Mouse (Mus musculus) MEL (cell line): ENCODE measurements around the gene Gys2. TPM values are rescaled to one million over a fixed set of nuclear protein-coding genes. Genes with fewer than 3 reads are reported as not detected.
"Not testable (repeated sequence)": the region's sequence is repeated elsewhere in the genome, so short reads cannot be mapped to it uniquely, and the experiment has no call there.

Source experiments
- DNase-seq: peaks from one replicate; pipeline ENCODE4 v3.0.0; 2011; ENCODE audit warnings: low read depth, low spot score
- H3K27ac ChIP-seq: 2 replicates; pipeline ENCODE4 v1.5.1; 2012; ENCODE audit warnings: low read depth, mild to moderate bottlenecking, control low read depth, low read length, moderate library complexity; ENCODE audit not compliant: control insufficient read depth
- H3K27me3 ChIP-seq, 2 experiments: fragments of 150-350 bp in 1 of 2; sonication (generic) in 1 of 2; 2 replicates each; pipeline ENCODE4 v1.6.1; 2012; ENCODE audit warnings: low read length in 2 of 2, mild to moderate bottlenecking in 2 of 2, improper control_type of control experiment in 1 of 2, moderate library complexity in 1 of 2; ENCODE audit not compliant: insufficient read depth in 2 of 2, control insufficient read depth in 1 of 2
- H3K36me3 ChIP-seq, 2 experiments: 2 replicates each; pipeline ENCODE4 v1.6.1; 2012 to 2014; ENCODE audit warnings: low read length in 2 of 2, improper control_type of control experiment in 1 of 2, inconsistent platforms in 1 of 2, mild to moderate bottlenecking in 1 of 2; ENCODE audit not compliant: insufficient read depth in 2 of 2, control insufficient read depth in 1 of 2
- H3K4me1 ChIP-seq, 2 experiments: fragments of 150-350 bp in 1 of 2; sonication (generic) in 1 of 2; 2 replicates each; pipeline ENCODE4 v1.6.1; 2012; ENCODE audit warnings: low read length in 2 of 2, improper control_type of control experiment in 1 of 2, mild to moderate bottlenecking in 1 of 2; ENCODE audit not compliant: insufficient read depth in 2 of 2, control insufficient read depth in 1 of 2
- H3K4me3 ChIP-seq, 2 experiments: fragments of 150-350 bp in 1 of 2; sonication (generic) in 1 of 2; 2 replicates each; pipeline ENCODE4 v1.5.1; 2012; ENCODE audit warnings: low read depth in 2 of 2, low read length in 2 of 2, mild to moderate bottlenecking in 2 of 2, moderate library complexity in 2 of 2, control low read depth in 1 of 2, improper control_type of control experiment in 1 of 2; ENCODE audit not compliant: control insufficient read depth in 1 of 2, insufficient read depth in 1 of 2
- H3K79me2 ChIP-seq: 2 replicates; pipeline ENCODE4 v1.6.1; 2012; ENCODE audit warnings: mild to moderate bottlenecking, low read length, moderate library complexity; ENCODE audit not compliant: control insufficient read depth, poor library complexity, insufficient read depth
- H3K9ac ChIP-seq: 2 replicates; pipeline ENCODE4 v1.6.1; 2012; ENCODE audit warnings: low read depth, mild to moderate bottlenecking, control low read depth, low read length, moderate library complexity; ENCODE audit not compliant: control insufficient read depth, poor library complexity, severe bottlenecking
- H3K9me3 ChIP-seq: fragments of 150-350 bp; sonication (generic); replicated peaks from 2 replicates; pipeline ENCODE4 v1.6.1; 2012; ENCODE audit warnings: mild to moderate bottlenecking, low read length, improper control_type of control experiment, moderate library complexity; ENCODE audit not compliant: insufficient read depth
- BHLHE40 ChIP-seq: IDR thresholded peaks from 2 replicates; pipeline ENCODE4 v1.6.1; 2012; ENCODE audit warnings: low read depth, mild to moderate bottlenecking, inconsistent platforms, low read length, improper control_type of control experiment, borderline replicate concordance
- CHD2 ChIP-seq: IDR thresholded peaks from 2 replicates; pipeline ENCODE4 v1.6.1; 2011; ENCODE audit warnings: low read length, improper control_type of control experiment
- EP300 ChIP-seq, 2 experiments: IDR thresholded peaks; 2 replicates each; pipeline ENCODE4 v1.6.1; 2011; ENCODE audit warnings: improper control_type of control experiment in 2 of 2, low read length in 2 of 2, low read depth in 1 of 2, mild to moderate bottlenecking in 1 of 2
- ETS1 ChIP-seq: IDR thresholded peaks from 2 replicates; pipeline ENCODE4 v1.6.1; 2012; ENCODE audit warnings: low read depth, mild to moderate bottlenecking, inconsistent platforms, low read length, improper control_type of control experiment, moderate library complexity
- GABPA ChIP-seq: IDR thresholded peaks from 2 replicates; pipeline ENCODE4 v1.6.1; 2012; ENCODE audit warnings: low read depth, mild to moderate bottlenecking, inconsistent platforms, low read length, improper control_type of control experiment, moderate library complexity
- GATA1 ChIP-seq: IDR thresholded peaks from 2 replicates; pipeline ENCODE4 v1.6.1; 2011; ENCODE audit warnings: low read depth, low read length, improper control_type of control experiment
- MAFK ChIP-seq: IDR thresholded peaks from 2 replicates; pipeline ENCODE4 v1.6.1; 2011; ENCODE audit warnings: low read depth, mild to moderate bottlenecking, low read length, improper control_type of control experiment, borderline replicate concordance
- MAX ChIP-seq: IDR thresholded peaks from 2 replicates; pipeline ENCODE4 v1.6.1; 2011; ENCODE audit warnings: low read length, improper control_type of control experiment
- MEF2A ChIP-seq: IDR thresholded peaks from 2 replicates; pipeline ENCODE4 v1.6.1; 2014; ENCODE audit warnings: low read depth, mild to moderate bottlenecking, inconsistent platforms, low read length, improper control_type of control experiment; ENCODE audit not compliant: poor library complexity, insufficient replicate concordance, severe bottlenecking; ENCODE audit errors: extremely low read depth
- MXI1 ChIP-seq: IDR thresholded peaks from 2 replicates; pipeline ENCODE4 v1.6.1; 2011; ENCODE audit warnings: mild to moderate bottlenecking, low read depth, low read length, improper control_type of control experiment
- MYB ChIP-seq: IDR thresholded peaks from 2 replicates; pipeline ENCODE4 v1.6.1; 2011; ENCODE audit warnings: mild to moderate bottlenecking, low read depth, low read length, improper control_type of control experiment
- MYC ChIP-seq: IDR thresholded peaks from 2 replicates; pipeline ENCODE4 v1.6.1; 2011; ENCODE audit warnings: low read depth, mild to moderate bottlenecking, low read length, improper control_type of control experiment, moderate library complexity
- NELFE ChIP-seq: IDR thresholded peaks from 2 replicates; pipeline ENCODE4 v1.6.1; 2011; ENCODE audit warnings: low read depth, low read length, improper control_type of control experiment
- NRF1 ChIP-seq: IDR thresholded peaks from 2 replicates; pipeline ENCODE4 v1.6.1; 2014; ENCODE audit warnings: low read depth, mild to moderate bottlenecking, inconsistent platforms, low read length, improper control_type of control experiment, moderate library complexity; ENCODE audit not compliant: poor library complexity, insufficient read depth, severe bottlenecking
- POLR2A ChIP-seq, 2 experiments: IDR thresholded peaks; 2 replicates each; pipeline ENCODE4 v1.6.1; 2011 to 2012; ENCODE audit warnings: low read length in 2 of 2, mild to moderate bottlenecking in 2 of 2, control low read depth in 1 of 2, improper control_type of control experiment in 1 of 2, low read depth in 1 of 2, moderate library complexity in 1 of 2; ENCODE audit not compliant: control insufficient read depth in 1 of 2, insufficient read depth in 1 of 2, poor library complexity in 1 of 2
- POLR2AphosphoS2 ChIP-seq: IDR thresholded peaks from 2 replicates; pipeline ENCODE4 v1.6.1; 2011; ENCODE audit warnings: low read length, improper control_type of control experiment
- RAD21 ChIP-seq: IDR thresholded peaks from 2 replicates; pipeline ENCODE4 v1.6.1; 2011; ENCODE audit warnings: mild to moderate bottlenecking, low read depth, low read length, improper control_type of control experiment
- SIN3A ChIP-seq: IDR thresholded peaks from 2 replicates; pipeline ENCODE4 v1.6.1; 2012; ENCODE audit warnings: low read length, improper control_type of control experiment, inconsistent platforms
- SMC3 ChIP-seq: IDR thresholded peaks from 2 replicates; pipeline ENCODE4 v1.6.1; 2011; ENCODE audit warnings: low read depth, low read length, improper control_type of control experiment
- TAL1 ChIP-seq: IDR thresholded peaks from 2 replicates; pipeline ENCODE4 v1.6.1; 2012; ENCODE audit warnings: mild to moderate bottlenecking, inconsistent platforms, low read length, moderate library complexity, mixed read lengths
- TBP ChIP-seq: IDR thresholded peaks from 2 replicates; pipeline ENCODE4 v1.8.0; 2011; ENCODE audit warnings: low read depth, low read length, improper control_type of control experiment
- TCF12 ChIP-seq: IDR thresholded peaks from 2 replicates; pipeline ENCODE4 v1.6.1; 2014; ENCODE audit warnings: low read depth, mild to moderate bottlenecking, inconsistent platforms, low read length, improper control_type of control experiment, moderate library complexity
- UBTF ChIP-seq: IDR thresholded peaks from 2 replicates; pipeline ENCODE4 v1.6.1; 2012; ENCODE audit warnings: low read depth, mild to moderate bottlenecking, inconsistent platforms, low read length, improper control_type of control experiment, moderate library complexity, borderline replicate concordance; ENCODE audit not compliant: insufficient read depth
- USF1 ChIP-seq: IDR thresholded peaks from 2 replicates; pipeline ENCODE4 v1.6.1; 2014; ENCODE audit warnings: low read depth, mild to moderate bottlenecking, inconsistent platforms, low read length, improper control_type of control experiment, moderate library complexity
- ZKSCAN1 ChIP-seq: IDR thresholded peaks from 2 replicates; pipeline ENCODE4 v1.6.1; 2012; ENCODE audit warnings: low read depth, mild to moderate bottlenecking, inconsistent platforms, low read length, improper control_type of control experiment, moderate library complexity
- ZMIZ1 ChIP-seq: IDR thresholded peaks from 2 replicates; pipeline ENCODE4 v1.6.1; 2012; ENCODE audit warnings: low read depth, mild to moderate bottlenecking, inconsistent platforms, low read length, improper control_type of control experiment, moderate library complexity
- ZNF384 ChIP-seq: IDR thresholded peaks from 2 replicates; pipeline ENCODE4 v1.6.1; 2012; ENCODE audit warnings: low read depth, mild to moderate bottlenecking, inconsistent platforms, low read length, improper control_type of control experiment
- polyA plus RNA-seq, 2 experiments: library from polyadenylated mRNA; stranded (reverse) in 1 of 2; unstranded in 1 of 2; fragments of >175 nt in 1 of 2; fragments of >200 nt in 1 of 2; gene quantifications; 2 replicates each; pipeline versions ENCODE4 v1.2.1 to v1.2.4; 2012; ENCODE audit warnings: low replicate concordance in 2 of 2, low read depth in 1 of 2; ENCODE audit not compliant: insufficient read length in 2 of 2, insufficient read depth in 1 of 2, missing spikeins in 1 of 2
- total RNA-seq: library from RNA; depleted of rRNA; stranded (reverse); fragments of 300-350 nt; gene quantifications from 2 replicates; pipeline ENCODE4 v1.2.3, GENCODE M21; 2012

The Gys2 gene
- total and polyA plus RNA-seq, 3 experiments, result not detected

DNA sequence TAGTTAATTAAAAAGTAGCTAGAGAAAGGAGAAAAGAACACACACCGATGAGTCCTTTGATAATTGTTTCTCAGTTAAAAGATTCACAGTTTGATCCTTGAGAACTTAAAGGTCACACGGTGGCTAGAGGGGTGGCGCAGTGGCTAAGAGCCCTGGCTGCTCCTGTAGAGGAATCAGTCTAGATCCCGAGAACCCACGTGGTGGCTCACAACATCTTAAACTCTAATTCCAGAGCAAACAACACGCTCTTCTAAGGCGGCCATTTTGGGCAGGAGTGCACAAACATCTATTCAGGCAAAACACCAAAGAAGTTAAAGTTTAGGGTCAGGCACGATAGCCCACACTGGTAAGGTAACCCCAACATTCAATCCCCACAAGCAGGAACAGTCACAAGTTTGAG is 30.7 kb upstream of the Gys2 start:
- Histone ChIP-seq H3K9ac (no peak overlapping the region), H3K27me3 (no peaks in the 10 kb centered on the region), H3K36me3 (no peaks in the 10 kb centered on the region), H3K79me2 (no peaks in the 10 kb centered on the region), H3K4me3 (no peak overlapping the region), H3K4me1 (no peaks in the 10 kb centered on the region), H3K27ac (no peak overlapping the region), H3K9me3 (no peaks in the 10 kb centered on the region)
- DNase-seq, result no peak
- TF ChIP-seq RAD21, result no peak
- no peak for TF ChIP-seq ZKSCAN1
- no peak for TF ChIP-seq ZNF384
- no peak for TF ChIP-seq MYC
- TF ChIP-seq SMC3, result no peak
- TF ChIP-seq TAL1, result no peak
- no peak for TF ChIP-seq MXI1
- TF ChIP-seq POLR2AphosphoS2, result no peak
- TF ChIP-seq TCF12, result no peak
- no peak for TF ChIP-seq MAFK
- no peak for TF ChIP-seq GABPA
- TF ChIP-seq CHD2, result no peak
- TF ChIP-seq MEF2A, result no peak
- no peak for TF ChIP-seq UBTF
- no peak for TF ChIP-seq NRF1
- TF ChIP-seq BHLHE40, result no peak
- no peak for TF ChIP-seq POLR2A (IDR thresholded peaks at IDR 0.05; ENCODE audit: control insufficient read depth in 1 of 2, insufficient read depth in 1 of 2, low read depth in 1 of 2, low read length in 2 of 2, poor library complexity in 1 of 2)

DNA sequence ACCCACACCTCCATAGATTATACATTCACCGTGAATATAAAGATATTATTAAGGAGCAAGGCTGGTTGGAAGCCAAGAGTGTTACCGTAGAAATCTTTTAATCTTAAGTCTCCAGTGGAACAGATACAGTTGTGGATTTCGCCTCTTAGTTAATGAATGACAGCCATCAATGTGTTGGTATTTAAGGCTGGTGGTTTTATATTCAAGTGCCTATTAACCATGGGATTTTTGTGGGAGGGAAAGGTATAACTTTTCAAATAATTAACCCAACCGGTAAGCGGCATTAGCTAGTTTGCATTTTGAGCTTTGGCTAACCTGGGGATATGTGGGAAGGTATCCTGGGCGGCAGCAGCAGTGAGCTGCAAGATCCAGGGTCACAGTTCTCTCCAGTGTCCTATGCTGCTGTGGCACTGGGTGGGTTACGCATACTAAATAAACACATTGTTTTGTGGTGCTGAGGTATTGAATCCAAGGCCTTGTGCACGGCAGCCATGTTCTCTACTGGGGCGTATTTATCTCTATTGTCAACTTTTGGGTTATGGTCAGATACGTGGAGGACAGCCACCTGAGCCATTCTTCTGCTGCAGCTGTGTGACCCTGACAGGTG is 29.7 kb upstream of the Gys2 start:
- H3K4me3 ChIP-seq, result no peak overlapping the region
- no peak for TF ChIP-seq EP300 (IDR thresholded peaks at IDR 0.05; ENCODE audit: low read depth in 1 of 2, low read length in 2 of 2)
- no peak for TF ChIP-seq CHD2
- no peak for TF ChIP-seq TBP
- TF ChIP-seq GABPA, result no peak
- TF ChIP-seq GATA1, result no peak
- TF ChIP-seq BHLHE40, result no peak
- no peak for TF ChIP-seq MYB
- TF ChIP-seq POLR2AphosphoS2, result no peak
- TF ChIP-seq RAD21, result no peak
- no peak for TF ChIP-seq NELFE
- TF ChIP-seq ETS1, result no peak
- no peak for TF ChIP-seq NRF1
- no peak for TF ChIP-seq ZMIZ1
- TF ChIP-seq USF1, result no peak
- no peak for TF ChIP-seq SIN3A
- TF ChIP-seq MAX, result no peak
- TF ChIP-seq SMC3, result no peak
- no peaks in the 10 kb centered on the region for H3K27me3 ChIP-seq
- DNase-seq, result no peak
- no peaks in the 10 kb centered on the region for H3K79me2 ChIP-seq
- H3K9me3 ChIP-seq, result no peaks in the 10 kb centered on the region
- H3K9ac ChIP-seq, result no peak overlapping the region
- H3K4me1 ChIP-seq, result no peaks in the 10 kb centered on the region
- no peaks in the 10 kb centered on the region for H3K36me3 ChIP-seq
- no peak overlapping the region for H3K27ac ChIP-seq

DNA sequence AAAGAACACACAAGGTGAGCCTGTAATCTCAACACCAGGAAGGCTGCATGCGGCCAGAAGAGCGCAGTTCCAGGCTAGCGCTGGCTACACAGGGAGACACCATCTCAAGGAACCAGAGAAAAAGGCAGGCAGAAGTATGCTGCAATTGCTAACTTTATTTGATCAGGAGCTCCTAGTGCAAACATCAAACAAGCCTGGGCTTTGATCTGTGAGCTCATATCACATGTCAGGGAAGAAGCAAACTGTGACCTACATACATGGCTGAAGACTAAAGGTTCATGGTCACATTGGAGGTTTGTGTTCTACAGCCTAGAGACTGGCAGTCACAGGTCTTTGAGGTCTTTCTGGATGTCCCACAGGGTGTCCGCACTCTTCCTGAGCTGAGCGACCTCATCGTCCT is 17.2 kb upstream of the Gys2 start:
- not testable (repeated sequence) for H3K36me3 ChIP-seq, H3K4me3 ChIP-seq, H3K27me3 ChIP-seq, H3K9ac ChIP-seq, H3K27ac ChIP-seq, H3K4me1 ChIP-seq, H3K9me3 ChIP-seq, H3K79me2 ChIP-seq, DNase-seq
